Mouse (Mus musculus): Measurements from ENCODE around the gene Ctdspl. TPM values are rescaled to one million over a fixed set of nuclear protein-coding genes. Genes with fewer than 3 reads are reported as not detected.

Gene Ctdspl
- polyA plus RNA-seq, 1 experiment from 2014 or later = 11.1 TPM

GRCm38 (mm10) chr9:118980411-118980823 is 54.2 kb downstream of the Ctdspl start:
- Histone ChIP-seq H3K9ac (replicated peaks; ENCODE audit: low read depth, low read length) (no peak overlapping the region; the same call in 1 of the 2 replicates), H3K4me1 (ENCODE audit: control insufficient read depth, insufficient read depth, low read length) (peaks cover 13% of the 10 kb centered on the region; the same call in 1 of the 2 replicates), H3K9me3 (ENCODE audit: control insufficient read depth, low read length) (no peaks in the 10 kb centered on the region), H3K4me2 (ENCODE audit: low read depth, low read length) (no peak overlapping the region), H3K27ac (ENCODE audit: low read depth, low read length) (peak overlapping the region; percentile 60), H3K36me3 (ENCODE audit: control insufficient read depth, insufficient read depth, low read length) (no peaks in the 10 kb centered on the region), H3K27me3 (ENCODE audit: control insufficient read depth, insufficient read depth, low read length) (no peaks in the 10 kb centered on the region), H3K4me3 (ENCODE audit: low read depth, low read length) (no peak overlapping the region)
- 13% methylated on average over 4 of the region's 4 CpGs for WGBS
- peak; percentile 80; the same call in 1 of the 2 replicates for ATAC-seq (ENCODE audit: low read depth)

- WGBS = 52% methylated on average over 15 of the region's 15 CpGs
- Histone ChIP-seq H3K4me3 (ENCODE audit: low read depth, low read length) (no peak overlapping the region), H3K4me2 (ENCODE audit: low read depth, low read length) (no peak overlapping the region), H3K9ac (replicated peaks; ENCODE audit: low read depth, low read length) (no peak overlapping the region), H3K27ac (ENCODE audit: low read depth, low read length) (no peak overlapping the region), H3K36me3 (ENCODE audit: control insufficient read depth, insufficient read depth, low read length) (no peaks in the 10 kb centered on the region), H3K9me3 (ENCODE audit: control insufficient read depth, low read length) (no peaks in the 10 kb centered on the region), H3K4me1 (ENCODE audit: control insufficient read depth, insufficient read depth, low read length) (peaks cover 8% of the 10 kb centered on the region; the same call in 1 of the 2 replicates), H3K27me3 (ENCODE audit: control insufficient read depth, insufficient read depth, low read length) (no peaks in the 10 kb centered on the region)
- ATAC-seq (ENCODE audit: low read depth) = no peak
These were observed 58.6 kb downstream of the Ctdspl start for GRCm38 (mm10) chr9:118984650-118985432.

GRCm38 (mm10) chr9:118986286-118986685 is 60.0 kb downstream of the Ctdspl start:
- Histone ChIP-seq H3K9me3 (ENCODE audit: control insufficient read depth, low read length) (no peaks in the 10 kb centered on the region), H3K9ac (replicated peaks; ENCODE audit: low read depth, low read length) (no peak overlapping the region), H3K27ac (ENCODE audit: low read depth, low read length) (no peak overlapping the region), H3K4me3 (ENCODE audit: low read depth, low read length) (no peak overlapping the region), H3K4me1 (ENCODE audit: control insufficient read depth, insufficient read depth, low read length) (no peaks in the 10 kb centered on the region), H3K4me2 (ENCODE audit: low read depth, low read length) (no peak overlapping the region), H3K36me3 (ENCODE audit: control insufficient read depth, insufficient read depth, low read length) (no peaks in the 10 kb centered on the region), H3K27me3 (ENCODE audit: control insufficient read depth, insufficient read depth, low read length) (no peaks in the 10 kb centered on the region)
- ATAC-seq (ENCODE audit: low read depth) = no peak
- 66% methylated on average over 11 of the region's 11 CpGs for WGBS

- Histone ChIP-seq H3K4me1 (ENCODE audit: control insufficient read depth, insufficient read depth, low read length) (no peaks in the 10 kb centered on the region), H3K9me3 (ENCODE audit: control insufficient read depth, low read length) (no peaks in the 10 kb centered on the region), H3K27ac (ENCODE audit: low read depth, low read length) (no peak overlapping the region), H3K4me2 (ENCODE audit: low read depth, low read length) (no peak overlapping the region), H3K9ac (replicated peaks; ENCODE audit: low read depth, low read length) (no peak overlapping the region), H3K4me3 (ENCODE audit: low read depth, low read length) (no peak overlapping the region), H3K27me3 (ENCODE audit: control insufficient read depth, insufficient read depth, low read length) (no peaks in the 10 kb centered on the region), H3K36me3 (ENCODE audit: control insufficient read depth, insufficient read depth, low read length) (no peaks in the 10 kb centered on the region)
- 63% methylated on average over 11 of the region's 11 CpGs for WGBS
- ATAC-seq (ENCODE audit: low read depth) = peak; percentile 66
These were observed 62.7 kb downstream of the Ctdspl start for GRCm38 (mm10) chr9:118988787-118989580.

- H3K27me3 ChIP-seq (ENCODE audit: control insufficient read depth, insufficient read depth, low read length) = no peaks in the 10 kb centered on the region
- WGBS = 91% methylated on average over 7 of the region's 7 CpGs
- H3K27ac ChIP-seq (ENCODE audit: low read depth, low read length) = no peak overlapping the region
- no peaks in the 10 kb centered on the region for H3K9me3 ChIP-seq (ENCODE audit: control insufficient read depth, low read length)
- no peak overlapping the region for H3K4me2 ChIP-seq (ENCODE audit: low read depth, low read length)
- H3K9ac ChIP-seq (replicated peaks; ENCODE audit: low read depth, low read length) = no peak overlapping the region
- H3K4me3 ChIP-seq (ENCODE audit: low read depth, low read length) = no peak overlapping the region
- H3K36me3 ChIP-seq (ENCODE audit: control insufficient read depth, insufficient read depth, low read length) = no peaks in the 10 kb centered on the region
- ATAC-seq (ENCODE audit: low read depth) = no peak
- no peaks in the 10 kb centered on the region for H3K4me1 ChIP-seq (ENCODE audit: control insufficient read depth, insufficient read depth, low read length)
These were observed 64.2 kb downstream of the Ctdspl start for GRCm38 (mm10) chr9:118990490-118990889.

GRCm38 (mm10) chr9:118991750-118992585 is 65.7 kb downstream of the Ctdspl start:
- Histone ChIP-seq H3K36me3 (ENCODE audit: control insufficient read depth, insufficient read depth, low read length) (no peaks in the 10 kb centered on the region), H3K27me3 (ENCODE audit: control insufficient read depth, insufficient read depth, low read length) (no peaks in the 10 kb centered on the region), H3K4me2 (ENCODE audit: low read depth, low read length) (no peak overlapping the region), H3K4me1 (ENCODE audit: control insufficient read depth, insufficient read depth, low read length) (no peaks in the 10 kb centered on the region), H3K9me3 (ENCODE audit: control insufficient read depth, low read length) (no peaks in the 10 kb centered on the region), H3K9ac (replicated peaks; ENCODE audit: low read depth, low read length) (no peak overlapping the region), H3K4me3 (ENCODE audit: low read depth, low read length) (no peak overlapping the region), H3K27ac (ENCODE audit: low read depth, low read length) (no peak overlapping the region)
- no peak for ATAC-seq (ENCODE audit: low read depth)
- WGBS = 92% methylated on average over 21 of the region's 21 CpGs

GRCm38 (mm10) chr9:118992586-118992955 is 66.3 kb downstream of the Ctdspl start:
- no peak for ATAC-seq (ENCODE audit: low read depth)
- no peaks in the 10 kb centered on the region for H3K36me3 ChIP-seq (ENCODE audit: control insufficient read depth, insufficient read depth, low read length)
- no peaks in the 10 kb centered on the region for H3K4me1 ChIP-seq (ENCODE audit: control insufficient read depth, insufficient read depth, low read length)
- H3K27me3 ChIP-seq (ENCODE audit: control insufficient read depth, insufficient read depth, low read length) = no peaks in the 10 kb centered on the region
- no peak overlapping the region for H3K4me2 ChIP-seq (ENCODE audit: low read depth, low read length)
- no peaks in the 10 kb centered on the region for H3K9me3 ChIP-seq (ENCODE audit: control insufficient read depth, low read length)
- H3K9ac ChIP-seq (replicated peaks; ENCODE audit: low read depth, low read length) = no peak overlapping the region
- 92% methylated on average over 5 of the region's 5 CpGs for WGBS
- H3K27ac ChIP-seq (ENCODE audit: low read depth, low read length) = no peak overlapping the region
- H3K4me3 ChIP-seq (ENCODE audit: low read depth, low read length) = no peak overlapping the region

GRCm38 (mm10) chr9:118994524-118995227 is 68.4 kb downstream of the Ctdspl start:
- Histone ChIP-seq H3K4me3 (ENCODE audit: low read depth, low read length) (no peak overlapping the region), H3K4me2 (ENCODE audit: low read depth, low read length) (no peak overlapping the region), H3K9ac (replicated peaks; ENCODE audit: low read depth, low read length) (no peak overlapping the region), H3K27me3 (ENCODE audit: control insufficient read depth, insufficient read depth, low read length) (no peaks in the 10 kb centered on the region), H3K27ac (ENCODE audit: low read depth, low read length) (no peak overlapping the region), H3K36me3 (ENCODE audit: control insufficient read depth, insufficient read depth, low read length) (no peaks in the 10 kb centered on the region), H3K9me3 (ENCODE audit: control insufficient read depth, low read length) (no peaks in the 10 kb centered on the region), H3K4me1 (ENCODE audit: control insufficient read depth, insufficient read depth, low read length) (no peaks in the 10 kb centered on the region)
- WGBS = 79% methylated on average over 12 of the region's 12 CpGs
- no peak for ATAC-seq (ENCODE audit: low read depth)
